Mouse (Mus musculus) forebrain, embryonic 14.5 days (tissue): ENCODE results near the gene Oaz2. TPM values are rescaled to one million over a fixed set of nuclear protein-coding genes. Genes with fewer than 3 reads are reported as not detected.
"Not testable (repeated sequence)": the region's sequence is repeated elsewhere in the genome, so short reads cannot be mapped to it uniquely, and the experiment has no call there.

Source experiments
- ATAC-seq: fragments of 200-750 bp; cut with Nextera tagmentation; 2 replicates; pipeline ENCODE4 v1.8.0; 2017; ENCODE audit warnings: mild to moderate bottlenecking, moderate library complexity
- DNase-seq: peaks from one replicate; pipeline ENCODE4 v3.0.0-alpha.2; 2015; ENCODE audit warnings: low spot score
- H3K27ac ChIP-seq: fragments of 300-500 bp; sonication (generic); 2 replicates; pipeline ENCODE4 v1.5.1; 2014; ENCODE audit warnings: low read depth, mild to moderate bottlenecking, control low read depth, low read length, moderate library complexity
- H3K27me3 ChIP-seq: fragments of 300-500 bp; sonication (generic); replicated peaks from 2 replicates; pipeline ENCODE4 v1.6.1; 2014; ENCODE audit warnings: low read length, control low read depth, mixed read lengths; ENCODE audit not compliant: control insufficient read depth, insufficient read depth
- H3K36me3 ChIP-seq: fragments of 300-500 bp; sonication (generic); 2 replicates; pipeline ENCODE4 v1.6.1; 2014; ENCODE audit warnings: low read length, control low read depth; ENCODE audit not compliant: control insufficient read depth, insufficient read depth
- H3K4me1 ChIP-seq: fragments of 300-500 bp; sonication (generic); 2 replicates; pipeline ENCODE4 v1.6.1; 2014; ENCODE audit warnings: antibody characterized with exemption, low read length, control low read depth; ENCODE audit not compliant: control insufficient read depth, insufficient read depth
- H3K4me2 ChIP-seq: fragments of 300-500 bp; sonication (generic); 2 replicates; pipeline ENCODE4 v1.6.1; 2014; ENCODE audit warnings: mild to moderate bottlenecking, control low read depth, low read length
- H3K4me3 ChIP-seq: fragments of 300-500 bp; sonication (generic); 2 replicates; pipeline ENCODE4 v1.5.1; 2014; ENCODE audit warnings: low read depth, low read length, control low read depth
- H3K9ac ChIP-seq: fragments of 300-500 bp; sonication (generic); 2 replicates; pipeline ENCODE4 v1.6.1; 2014; ENCODE audit warnings: mild to moderate bottlenecking, low read length, control low read depth, moderate library complexity
- H3K9me3 ChIP-seq: fragments of 300-500 bp; sonication (generic); replicated peaks from 2 replicates; pipeline ENCODE4 v1.6.1; 2016; ENCODE audit warnings: low read length, control low read depth, mixed read lengths; ENCODE audit not compliant: control insufficient read depth
- WGBS: fragments of 180-500 bp; shearing (Covaris S2); extraction: QIAGEN DNeasy Blood & Tissue Kit; methylation state at CpG from one replicate; pipeline ENCODE4 v1.1.7; 2014; 5-methylcytosine and 5-hydroxymethylcytosine counted together
- polyA plus RNA-seq: library from polyadenylated mRNA; unstranded; fragments of >200 nt; fragmentation: Nextera tagmentation; extraction: Ambion mirVana; gene quantifications from 2 replicates; pipeline ENCODE4 v1.2.1, GENCODE M21; 2014

Gene Oaz2
- polyA plus RNA-seq, 1 experiment from 2014 or later = 206 TPM

- H3K4me3 ChIP-seq = peak overlapping the region; percentile 63
- WGBS = 1% methylated on average over 39 of the region's 51 CpGs
- H3K4me2 ChIP-seq = peak overlapping the region; percentile 95
- H3K4me1 ChIP-seq = peaks cover 34% of the 10 kb centered on the region
- peak overlapping the region; percentile 83 for H3K9ac ChIP-seq
- peak overlapping the region; percentile 40; the same call in 1 of the 2 replicates for H3K27ac ChIP-seq
- DNase-seq = peak; percentile 99
- no peaks in the 10 kb centered on the region for H3K27me3 ChIP-seq
- no peaks in the 10 kb centered on the region for H3K36me3 ChIP-seq
- no peaks in the 10 kb centered on the region for H3K9me3 ChIP-seq
- ATAC-seq = peak; percentile 99
These were observed 8.7 kb downstream of the Oaz2 start for GRCm38 (mm10) chr9:65676358-65677118.

- Histone ChIP-seq H3K4me1 (peaks cover 34% of the 10 kb centered on the region), H3K4me2 (peak overlapping the region; percentile 95)
- ATAC-seq = no peak
These were observed 9.3 kb downstream of the Oaz2 start for GRCm38 (mm10) chr9:65677119-65677462.

GRCm38 (mm10) chr9:65679181-65679761 is 11.5 kb downstream of the Oaz2 start:
- no peak for ATAC-seq
- H3K27me3 ChIP-seq = no peaks in the 10 kb centered on the region
- peak; percentile 44 for DNase-seq
- H3K27ac ChIP-seq = no peak overlapping the region
- peak overlapping the region; percentile 16 for H3K4me3 ChIP-seq
- H3K4me2 ChIP-seq = peak overlapping the region; percentile 95
- 27% methylated on average over 5 of the region's 5 CpGs for WGBS
- H3K4me1 ChIP-seq = peaks cover 34% of the 10 kb centered on the region
- no peaks in the 10 kb centered on the region for H3K9me3 ChIP-seq
- H3K9ac ChIP-seq = peak overlapping the region; percentile 45
- no peaks in the 10 kb centered on the region for H3K36me3 ChIP-seq

More at GRCm38 (mm10) chr9:65677119-65677462, 9.3 kb downstream of the Oaz2 start:
- Histone ChIP-seq H3K27me3 (no peaks in the 10 kb centered on the region), H3K9me3 (no peaks in the 10 kb centered on the region), H3K4me3 (peak overlapping the region; percentile 63), H3K9ac (peak overlapping the region; percentile 83), H3K36me3 (no peaks in the 10 kb centered on the region), H3K27ac (0 out of 2 replicates have a peak overlapping the region, but pooled peaks have one; percentile 21)
- 2% methylated on average over 3 of the region's 3 CpGs for WGBS
- DNase-seq = no peak

DNA sequence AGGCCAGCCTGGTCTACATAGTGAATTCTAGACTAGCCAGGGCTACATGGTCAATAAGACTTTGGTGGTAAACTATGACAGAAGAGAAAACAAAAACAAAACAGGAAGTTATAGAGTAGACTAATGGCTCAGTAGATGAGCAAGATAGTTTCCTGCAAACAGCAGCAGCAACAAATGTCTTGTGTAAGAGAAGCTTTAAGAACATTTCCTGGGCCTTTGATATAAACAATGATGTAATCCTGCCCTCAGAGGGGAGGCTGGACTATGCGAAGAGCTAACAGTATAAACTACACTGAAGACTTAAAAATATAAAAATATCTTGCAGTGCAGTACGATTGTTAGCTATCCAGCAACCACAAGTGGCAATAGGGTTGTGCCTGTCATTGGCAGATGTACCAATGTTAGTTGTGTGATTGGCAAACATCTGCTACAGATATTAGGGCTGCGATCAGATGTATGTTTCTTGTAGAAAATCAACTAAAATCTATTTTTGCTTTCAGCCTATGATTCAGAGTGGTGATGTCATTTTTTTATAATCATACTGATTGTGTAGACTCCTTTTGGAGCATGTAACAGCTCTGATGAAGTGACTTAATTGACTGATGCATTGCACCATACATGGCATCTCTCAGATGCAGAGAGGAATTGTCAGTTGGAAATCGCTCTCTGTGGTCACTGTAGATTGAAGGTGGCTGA is 13.3 kb downstream of the Oaz2 start:
- WGBS = 84% methylated on average over 4 of the region's 4 CpGs
- Histone ChIP-seq H3K4me1 (peaks cover 34% of the 10 kb centered on the region), H3K9me3 (no peaks in the 10 kb centered on the region), H3K4me3 (no peak overlapping the region), H3K27ac (no peak overlapping the region), H3K9ac (no peak overlapping the region), H3K36me3 (peaks cover 6% of the 10 kb centered on the region), H3K27me3 (no peaks in the 10 kb centered on the region), H3K4me2 (no peak overlapping the region)
- ATAC-seq (no peak), DNase-seq (no peak)

GRCm38 (mm10) chr9:65681634-65681940 is 13.8 kb downstream of the Oaz2 start:
- Histone ChIP-seq H3K27me3 (no peaks in the 10 kb centered on the region), H3K4me1 (peaks cover 34% of the 10 kb centered on the region), H3K36me3 (peaks cover 11% of the 10 kb centered on the region), H3K9me3 (no peaks in the 10 kb centered on the region), H3K4me2 (no peak overlapping the region), H3K4me3 (no peak overlapping the region), H3K9ac (no peak overlapping the region), H3K27ac (no peak overlapping the region)
- ATAC-seq = no peak
- 89% methylated on average over 2 of the region's 2 CpGs for WGBS
- no peak for DNase-seq

DNA sequence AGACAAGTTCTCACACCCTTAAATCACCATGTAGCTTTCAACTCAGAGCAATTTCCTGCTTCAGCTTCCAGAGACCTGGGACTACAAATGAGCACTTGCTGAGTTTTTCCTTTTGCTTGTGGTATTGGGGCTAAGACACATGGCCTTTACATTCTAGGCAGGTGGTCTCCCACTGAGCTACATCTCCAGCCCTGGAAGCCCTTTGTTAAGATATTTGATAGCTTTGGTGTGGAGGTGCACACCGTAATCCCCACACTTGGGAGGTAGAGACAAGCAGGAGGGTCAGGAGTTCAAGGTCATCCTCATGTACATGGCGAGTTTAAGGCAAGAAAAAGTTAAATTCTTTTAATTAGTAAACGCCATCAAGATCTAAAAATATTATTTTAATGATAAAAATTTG is 14.4 kb downstream of the Oaz2 start:
- Histone ChIP-seq H3K4me3 (no peak overlapping the region), H3K27me3 (no peaks in the 10 kb centered on the region), H3K9me3 (no peaks in the 10 kb centered on the region), H3K9ac (no peak overlapping the region), H3K4me1 (peaks cover 32% of the 10 kb centered on the region), H3K27ac (no peak overlapping the region), H3K4me2 (no peak overlapping the region), H3K36me3 (peaks cover 13% of the 10 kb centered on the region)
- DNase-seq (no peak), ATAC-seq (no peak)
- WGBS = 88% methylated on average over 3 of the region's 3 CpGs

- peaks cover 24% of the 10 kb centered on the region for H3K4me1 ChIP-seq
- WGBS = 79% methylated on average over 1 of the region's 1 CpGs
These were observed 15.2 kb downstream of the Oaz2 start for GRCm38 (mm10) chr9:65682994-65683393.

DNA sequence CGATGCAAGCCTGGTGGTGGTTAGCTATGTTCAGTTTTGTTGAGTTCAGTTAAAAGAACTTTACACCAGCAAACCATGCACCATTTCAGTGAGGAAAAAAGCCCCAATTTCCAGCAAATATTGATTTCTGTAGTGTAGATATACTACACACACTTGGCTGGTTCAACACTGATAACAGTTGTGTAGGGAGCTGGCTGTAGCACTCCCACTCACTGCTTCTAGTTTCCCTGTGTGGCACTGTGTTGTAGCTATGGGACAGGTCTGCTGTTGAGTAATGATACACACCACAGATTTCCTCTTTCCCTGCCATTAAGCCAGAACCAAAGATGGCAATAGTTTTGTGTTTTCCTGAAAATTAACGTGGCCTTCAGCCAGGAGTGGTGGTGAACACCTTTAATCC is 16.9 kb downstream of the Oaz2 start:
- DNase-seq (no peak), ATAC-seq (no peak)
- WGBS = 92% methylated on average over 2 of the region's 2 CpGs
- Histone ChIP-seq H3K36me3 (peaks cover 30% of the 10 kb centered on the region), H3K9me3 (no peaks in the 10 kb centered on the region), H3K9ac (no peak overlapping the region), H3K4me1 (peaks cover 8% of the 10 kb centered on the region), H3K27me3 (no peaks in the 10 kb centered on the region), H3K4me2 (no peak overlapping the region), H3K4me3 (no peak overlapping the region), H3K27ac (no peak overlapping the region)

More at GRCm38 (mm10) chr9:65682994-65683393, 15.2 kb downstream of the Oaz2 start:
- no peak overlapping the region for H3K9ac ChIP-seq
- no peak overlapping the region for H3K4me2 ChIP-seq
- ATAC-seq (no peak), DNase-seq (peak; percentile 67)
- no peak overlapping the region for H3K27ac ChIP-seq
- H3K9me3 ChIP-seq = no peaks in the 10 kb centered on the region
- no peaks in the 10 kb centered on the region for H3K27me3 ChIP-seq
- H3K36me3 ChIP-seq = peaks cover 21% of the 10 kb centered on the region
- no peak overlapping the region for H3K4me3 ChIP-seq

- not testable (repeated sequence) for DNase-seq, H3K4me2 ChIP-seq, H3K9ac ChIP-seq, H3K4me3 ChIP-seq, H3K9me3 ChIP-seq, H3K4me1 ChIP-seq, H3K27me3 ChIP-seq, H3K27ac ChIP-seq, ATAC-seq
- WGBS = 58% methylated on average over 2 of the region's 2 CpGs
- peaks cover 71% of the 10 kb centered on the region for H3K36me3 ChIP-seq
These were observed 22.1 kb downstream of the Oaz2 start for GRCm38 (mm10) chr9:65689869-65690268.
